Mouse (Mus musculus): ENCODE results near the gene Ddx31. TPM values are rescaled to one million over a fixed set of nuclear protein-coding genes. Genes with fewer than 3 reads are reported as not detected.

Gene Ddx31
- polyA plus RNA-seq, 1 experiment from 2014 or later, result 17.5 TPM

Other genes starting within 250 kb of the Ddx31 start
- 1.1 and 1.8 TPM in 2 replicates for gene Gfi1b, start 218.4 kb upstream of the Ddx31 start, polyA plus RNA-seq (2015; fragmentation: Nextera tagmentation; extraction: Ambion mirVana)
- gene Tsc1, start 199.2 kb upstream of the Ddx31 start, polyA plus RNA-seq (2015; fragmentation: Nextera tagmentation; extraction: Ambion mirVana), result 8.0 and 10.8 TPM in 2 replicates
- gene Spaca9, start 140.7 kb upstream of the Ddx31 start, polyA plus RNA-seq (2015; fragmentation: Nextera tagmentation; extraction: Ambion mirVana), result 1.9 and 3.2 TPM in 2 replicates
- gene Ak8, start 140.2 kb upstream of the Ddx31 start, polyA plus RNA-seq (2015; fragmentation: Nextera tagmentation; extraction: Ambion mirVana), result 0.90 and 1.0 TPM in 2 replicates
- gene Gtf3c4, start within 50 bp of the Ddx31 start, polyA plus RNA-seq (2015; fragmentation: Nextera tagmentation; extraction: Ambion mirVana), result 7.0 and 7.8 TPM in 2 replicates
- gene Barhl1, start 76.3 kb downstream of the Ddx31 start, polyA plus RNA-seq (2015; fragmentation: Nextera tagmentation; extraction: Ambion mirVana), result not detected in 2 replicates
- gene Cfap77, start 214.7 kb downstream of the Ddx31 start, polyA plus RNA-seq (2015; fragmentation: Nextera tagmentation; extraction: Ambion mirVana), result 0.27 and 0.40 TPM in 2 replicates
- gene Ttf1, start 219.9 kb downstream of the Ddx31 start, polyA plus RNA-seq (2015; fragmentation: Nextera tagmentation; extraction: Ambion mirVana), result 10.4 and 11.4 TPM in 2 replicates